Mouse (Mus musculus) left cerebral cortex, adult 9 months (tissue): ENCODE data around the gene Syncrip.

Experiments used
- DNase-seq, 2 experiments: peaks; one replicate each; pipeline ENCODE4 v3.0.0; 2022; ENCODE audit warnings: low spot score in 2 of 2

The Syncrip gene

DNA sequence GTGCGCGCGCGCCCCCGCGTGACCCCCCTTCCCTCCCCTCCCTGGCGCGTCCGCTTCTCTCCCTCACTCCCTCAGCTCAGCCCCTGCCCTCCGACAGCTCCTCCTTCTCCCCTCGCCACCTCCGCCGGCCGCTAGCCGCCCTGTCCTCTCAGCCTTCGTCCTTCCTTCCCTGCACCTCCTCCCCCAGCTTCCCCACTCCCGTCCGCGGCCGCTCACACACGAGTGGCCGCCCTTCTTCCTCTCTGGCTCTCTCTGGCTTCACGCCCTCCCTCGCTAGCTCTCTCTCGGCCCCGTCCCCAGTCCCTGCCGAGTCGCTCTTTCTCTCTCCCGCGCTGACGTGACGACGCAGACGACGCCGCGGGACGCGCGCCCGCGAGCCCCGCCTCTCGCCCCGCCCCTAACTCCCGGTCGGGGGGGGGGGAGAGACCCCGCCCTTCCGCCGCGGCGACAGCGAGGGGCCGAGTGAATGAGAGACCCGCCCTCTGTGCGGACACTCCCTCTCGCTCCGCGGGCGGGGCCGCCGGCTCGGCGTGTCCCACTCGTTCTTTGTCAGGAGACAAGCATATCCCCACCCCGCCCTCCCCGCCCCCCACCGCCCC is at the start of gene Syncrip:
TSS of gene Syncrip (minus strand) at position 345 of the 599 bp plus-strand sequence.
- DNase-seq: peak; percentile 83 to 90

DNA sequence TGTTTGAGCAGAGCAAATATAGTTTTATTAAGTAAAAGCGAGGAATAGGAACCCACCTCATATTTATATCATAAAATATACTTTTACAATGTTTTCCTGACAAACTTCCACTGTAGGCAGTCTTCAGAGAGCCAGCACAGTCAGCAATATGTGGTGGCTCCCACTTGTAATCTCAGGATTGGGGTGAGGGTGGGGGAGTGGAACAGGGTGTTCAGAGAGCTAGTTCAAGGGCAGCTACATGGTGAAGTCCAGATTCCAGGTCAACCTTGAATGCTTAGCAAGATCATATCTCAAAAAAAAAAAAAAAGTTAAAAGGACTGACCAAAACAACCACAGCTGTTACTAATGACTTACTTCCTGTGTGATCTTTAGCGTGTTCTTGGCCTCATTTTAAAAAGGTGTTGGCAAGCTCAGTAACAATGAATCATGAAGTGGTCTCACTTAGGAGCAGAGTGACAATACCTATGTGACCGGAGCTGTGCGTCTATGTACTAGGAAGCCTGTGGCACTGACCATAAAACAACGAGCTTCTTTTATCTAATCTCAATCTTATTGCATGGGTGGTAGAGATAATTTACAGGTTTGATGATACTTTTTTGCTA is 47.7 kb upstream of the Syncrip start:
- DNase-seq: no peak

DNA sequence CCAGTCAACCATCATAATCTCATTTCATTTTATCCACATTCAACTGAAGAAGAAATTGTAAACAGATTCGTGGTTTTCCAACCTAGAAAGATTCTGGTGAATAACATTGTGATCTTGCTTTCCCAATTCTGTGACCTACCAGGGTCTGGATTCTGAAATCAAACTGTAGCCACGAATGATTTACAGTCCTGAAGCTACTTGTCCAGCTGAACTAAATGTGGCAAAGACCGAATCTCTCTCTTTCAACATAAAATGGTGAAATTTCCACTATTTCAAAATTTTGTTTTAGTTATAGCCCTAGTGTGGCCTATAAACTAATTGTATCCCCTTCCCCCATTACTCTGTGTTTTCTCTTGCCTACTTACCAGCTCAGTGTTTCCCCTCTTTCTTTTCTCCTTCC is 47.2 kb upstream of the Syncrip start:
- no peak for DNase-seq

DNA sequence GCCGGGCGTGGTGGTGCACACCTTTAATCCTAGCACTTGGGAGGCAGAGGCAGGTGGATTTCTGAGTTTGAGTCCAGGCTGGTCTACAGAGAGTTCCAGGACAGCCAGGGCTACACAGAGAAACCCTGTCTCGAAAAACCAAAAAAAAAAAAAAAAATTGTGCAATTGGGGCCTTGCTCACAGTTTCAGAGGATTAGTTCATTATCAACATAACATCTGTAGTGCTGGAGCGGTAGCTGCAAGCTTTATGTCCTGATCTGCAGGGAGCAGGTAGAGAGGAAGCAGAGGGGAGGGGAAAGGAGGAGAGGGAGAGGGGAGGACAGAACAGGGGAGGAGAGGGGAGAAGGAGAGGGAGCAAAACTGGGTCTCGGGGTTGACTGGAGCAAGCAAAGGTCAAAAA is 46.4 kb upstream of the Syncrip start:
- DNase-seq: no peak

DNA sequence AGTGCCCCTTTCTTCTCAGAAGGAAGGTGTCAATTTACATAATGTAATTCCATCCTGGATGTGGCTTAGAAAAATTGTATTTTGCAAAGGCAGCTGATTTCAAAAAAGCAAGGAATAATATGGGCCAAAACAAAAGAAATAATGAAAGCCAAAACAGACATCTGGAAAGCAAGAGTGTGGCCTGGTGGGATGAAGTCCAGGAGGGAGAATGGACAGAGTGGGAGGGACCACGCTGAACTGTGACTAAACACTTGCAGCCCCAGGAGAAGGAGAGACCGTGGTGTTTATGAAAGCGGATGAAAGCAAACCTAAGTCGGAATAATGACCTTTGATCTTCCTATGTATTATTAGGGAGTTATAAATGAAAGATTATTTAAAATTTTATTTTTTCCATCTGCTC is 45.6 kb upstream of the Syncrip start:
- no peak for DNase-seq

DNA sequence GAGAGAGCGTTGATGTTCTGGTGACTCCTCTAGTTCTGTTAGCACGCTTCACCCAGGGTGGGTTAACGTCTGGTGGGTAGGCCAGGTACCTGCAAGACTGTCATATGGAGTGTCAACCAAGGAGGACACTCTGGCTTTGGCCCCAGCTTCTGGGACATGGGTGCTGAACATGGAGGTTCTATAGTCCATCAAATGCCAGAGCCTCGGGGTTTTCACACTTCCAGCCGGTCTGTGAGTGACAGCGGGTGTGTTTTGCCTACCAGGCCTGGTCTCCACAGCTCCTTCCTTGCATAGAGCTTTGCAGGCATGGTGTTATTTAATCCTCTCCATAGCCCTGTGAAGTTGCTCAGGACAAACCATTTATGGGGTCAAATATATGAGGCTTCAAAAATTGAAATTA is 43.0 kb upstream of the Syncrip start:
- DNase-seq: no peak

DNA sequence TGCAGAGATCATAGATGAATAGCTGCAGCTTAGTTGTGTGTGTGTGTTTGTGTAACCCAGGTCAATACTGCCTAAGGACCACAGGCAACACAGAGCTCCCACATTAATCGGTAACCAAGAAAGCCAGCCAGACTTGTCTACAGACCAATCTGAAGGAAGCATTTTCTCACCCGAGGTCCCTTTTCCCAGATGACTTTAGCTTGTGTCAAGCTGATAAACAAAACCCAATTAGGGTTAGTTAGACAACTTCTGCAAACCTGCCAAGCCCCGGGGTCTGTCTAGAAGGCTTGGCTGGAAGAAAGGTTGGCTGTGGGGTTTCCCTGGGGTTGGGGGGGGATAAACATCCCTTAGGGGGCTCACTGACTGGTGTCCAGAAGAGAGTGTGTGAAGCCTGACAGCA is 42.4 kb upstream of the Syncrip start:
- DNase-seq: no peak

DNA sequence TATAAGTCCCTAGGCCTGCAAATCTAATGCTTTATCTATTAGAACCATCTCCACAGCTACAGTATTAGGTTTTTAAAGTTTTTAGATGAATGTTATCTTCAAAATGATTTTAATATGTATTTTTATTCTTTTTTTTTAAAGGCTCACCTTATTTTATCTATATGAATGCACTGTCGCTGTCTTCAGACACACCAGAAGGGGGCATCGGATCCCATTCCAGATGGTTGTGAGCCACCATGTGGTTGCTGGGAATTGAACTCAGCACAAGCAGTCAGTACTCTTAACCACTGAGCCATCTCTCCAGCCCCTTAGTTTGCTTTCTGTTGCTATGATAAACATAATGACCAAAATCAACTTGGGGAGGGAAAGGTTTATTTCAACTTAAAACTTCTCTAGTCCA is 42.0 kb upstream of the Syncrip start:
- no peak for DNase-seq

DNA sequence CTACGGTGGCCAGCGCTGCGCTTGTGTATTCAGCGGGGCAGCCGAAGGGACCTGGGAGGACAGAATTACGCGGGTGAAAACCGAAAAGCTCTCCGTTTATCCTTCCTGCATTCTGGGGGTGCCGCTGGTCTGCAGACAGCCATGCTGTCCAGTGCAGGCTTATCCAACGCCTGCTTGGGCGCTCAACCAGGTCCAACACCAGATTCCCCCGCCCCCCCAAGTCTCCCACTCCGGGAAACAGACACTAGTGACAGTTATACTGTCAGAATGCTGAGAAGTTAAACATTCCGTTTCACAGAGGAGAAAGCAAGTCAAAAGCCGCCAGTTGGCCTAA is 40.9 kb upstream of the Syncrip start:
- DNase-seq: no peak

DNA sequence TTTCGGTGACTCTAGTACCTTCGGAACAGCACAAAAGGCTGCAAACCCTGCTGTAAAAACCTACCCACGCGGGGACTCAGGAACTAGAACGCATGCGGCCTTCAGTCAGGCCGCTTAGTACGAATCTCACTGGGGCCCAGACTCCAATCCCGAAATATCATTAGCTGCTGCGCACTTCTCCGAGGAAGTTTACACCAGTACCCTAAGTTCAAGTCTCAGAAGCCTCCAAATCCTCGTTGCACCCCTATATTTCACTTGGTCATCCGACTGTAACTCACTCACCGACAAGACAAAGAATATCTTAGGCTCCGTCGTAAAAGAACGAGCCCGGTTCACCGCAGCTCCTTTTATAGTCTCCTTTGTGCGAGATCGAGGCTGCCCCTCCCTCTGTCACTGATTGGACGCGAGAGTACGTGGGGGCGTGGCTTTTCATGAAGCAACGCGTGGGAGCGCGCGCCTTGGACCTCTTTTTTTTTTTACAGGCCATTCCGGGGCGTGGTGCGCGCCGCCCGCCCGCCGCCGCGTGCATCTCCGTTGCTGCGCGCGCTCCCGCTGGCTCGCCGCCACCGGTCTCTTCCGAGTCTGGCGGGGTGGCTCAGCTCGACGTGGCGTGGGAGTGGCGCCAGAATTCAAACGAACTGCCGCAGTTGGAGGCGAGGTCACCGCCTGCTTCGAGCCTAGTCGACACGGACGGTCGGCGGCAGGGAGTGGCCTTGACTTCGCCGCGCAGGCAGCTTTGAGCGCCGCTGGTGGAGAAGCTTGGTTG is 40.4 kb upstream of the Syncrip start:
- DNase-seq: peak; percentile 86 to 97

DNA sequence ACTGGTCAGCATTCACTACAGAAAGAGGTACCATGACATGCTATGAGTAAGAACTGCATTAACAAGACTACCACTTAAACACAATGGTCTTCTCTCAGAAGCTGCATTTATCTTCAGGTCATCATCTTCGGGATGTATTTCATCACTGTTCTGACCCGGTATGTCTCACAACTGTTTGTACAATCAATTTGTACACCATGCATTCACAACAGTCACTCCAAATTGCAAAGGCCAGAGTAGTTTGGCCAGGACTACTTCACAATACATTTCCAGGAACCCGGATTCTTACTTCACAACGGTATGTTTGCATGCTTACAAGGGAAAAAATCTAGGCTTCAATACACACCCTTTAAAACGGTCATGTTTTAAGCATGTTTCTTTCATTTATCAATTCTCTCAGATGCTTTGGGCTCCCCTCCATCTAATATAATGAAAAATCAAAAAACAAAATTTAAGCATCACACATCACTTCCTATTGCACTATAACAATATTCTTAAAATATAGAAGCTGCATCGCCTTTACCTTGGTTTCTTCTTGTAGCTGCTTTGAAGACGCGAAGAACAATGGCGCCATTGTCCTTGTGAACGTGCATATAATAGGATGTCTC is 39.7 kb upstream of the Syncrip start:
- DNase-seq: peak in 1 of 2 experiments; percentile 7

DNA sequence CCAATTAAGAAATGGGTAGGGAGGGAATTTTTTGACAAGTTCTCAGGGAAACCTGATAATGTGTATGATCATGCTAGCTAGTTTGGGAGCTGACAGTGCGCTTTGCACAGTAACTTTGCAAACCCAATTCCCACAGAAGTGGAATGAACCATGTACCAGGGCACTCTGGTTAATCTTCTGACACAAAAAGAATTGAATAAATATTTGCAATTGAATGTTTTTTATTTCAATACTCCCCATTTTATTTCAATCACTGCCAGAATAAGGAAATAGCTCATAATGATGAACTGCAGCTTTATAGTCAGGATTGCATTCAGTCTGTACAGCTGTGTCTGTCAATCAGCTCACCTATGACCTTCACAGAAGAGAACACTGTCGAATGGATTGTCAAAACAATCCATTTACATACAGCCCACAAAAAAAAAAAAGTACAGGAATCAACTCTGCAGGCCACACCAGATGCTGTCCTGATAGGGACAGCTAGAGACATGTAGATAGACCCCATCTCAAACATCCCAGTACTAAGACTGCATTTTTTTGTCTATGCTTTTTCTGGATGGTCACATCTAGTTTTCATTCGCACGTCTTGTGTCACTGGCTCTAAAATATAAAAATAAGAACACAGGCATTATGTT is 38.6 kb upstream of the Syncrip start:
- no peak for DNase-seq

DNA sequence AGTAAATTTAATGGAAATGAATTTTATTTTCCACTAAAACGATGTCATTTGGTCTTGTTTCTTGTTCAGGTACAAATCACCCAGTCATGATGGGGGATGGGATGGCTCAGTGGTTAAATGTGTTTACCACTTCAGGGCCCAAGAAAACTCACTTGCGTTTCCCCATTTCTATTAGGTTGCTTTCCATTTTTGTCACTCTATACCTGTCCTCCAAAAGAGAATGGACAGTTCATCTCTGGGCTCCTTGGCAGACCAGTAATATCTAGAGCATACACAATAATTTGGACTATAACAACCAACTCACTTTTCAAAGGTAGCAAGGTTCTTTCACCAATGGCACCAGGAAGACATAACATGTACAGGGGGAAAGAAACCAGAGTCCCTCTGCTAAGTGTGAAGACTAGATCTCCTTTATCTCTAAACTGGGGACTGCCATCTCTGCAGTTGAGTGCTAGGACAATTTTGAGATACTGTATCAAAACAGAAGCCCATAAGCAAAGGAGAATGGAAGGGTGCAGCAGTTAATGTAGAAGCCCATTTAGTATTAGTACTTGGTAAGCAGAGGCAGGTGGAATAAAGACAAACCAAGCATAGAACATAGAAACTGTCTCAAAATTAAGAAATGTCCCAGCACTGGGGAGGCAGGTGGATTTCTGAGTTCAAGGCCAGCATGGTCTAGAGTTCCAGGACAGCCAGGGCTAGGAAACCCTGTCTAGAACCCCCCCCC is 37.9 kb upstream of the Syncrip start:
- no peak for DNase-seq

DNA sequence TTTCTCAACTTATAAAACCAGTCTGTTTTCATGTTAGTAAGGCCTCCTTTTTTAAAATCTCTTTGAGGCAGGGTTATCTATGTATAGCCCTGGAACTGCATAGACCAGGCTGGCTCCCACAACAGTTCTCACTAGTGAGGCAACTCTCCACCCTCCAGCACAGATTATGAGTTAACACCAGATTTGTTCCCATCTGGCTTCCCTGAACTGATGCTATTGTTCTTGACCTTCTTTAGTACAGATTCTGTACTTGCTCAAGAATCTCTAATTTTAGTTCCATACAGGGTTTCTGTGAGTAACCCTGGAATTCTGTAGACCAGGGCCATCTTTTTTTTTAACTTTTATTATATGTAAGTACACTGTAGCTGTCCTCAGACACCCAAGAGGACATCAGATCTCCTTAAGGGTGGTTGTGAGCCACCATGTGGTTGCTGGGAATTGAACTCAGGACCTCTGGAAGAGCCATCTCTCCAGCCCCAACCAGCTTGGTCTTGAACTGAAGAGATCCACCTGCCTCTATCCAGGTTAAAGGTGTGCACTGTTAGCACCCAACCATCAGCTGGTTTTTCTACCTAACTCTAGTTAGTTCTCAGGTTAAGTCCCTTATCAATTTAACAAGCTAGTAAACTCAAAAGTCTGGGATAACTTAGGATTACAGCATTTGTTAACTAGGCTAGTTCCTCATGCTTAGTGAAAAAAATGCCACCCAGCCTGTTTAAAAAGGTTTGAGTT is 37.2 kb upstream of the Syncrip start:
- DNase-seq: no peak

DNA sequence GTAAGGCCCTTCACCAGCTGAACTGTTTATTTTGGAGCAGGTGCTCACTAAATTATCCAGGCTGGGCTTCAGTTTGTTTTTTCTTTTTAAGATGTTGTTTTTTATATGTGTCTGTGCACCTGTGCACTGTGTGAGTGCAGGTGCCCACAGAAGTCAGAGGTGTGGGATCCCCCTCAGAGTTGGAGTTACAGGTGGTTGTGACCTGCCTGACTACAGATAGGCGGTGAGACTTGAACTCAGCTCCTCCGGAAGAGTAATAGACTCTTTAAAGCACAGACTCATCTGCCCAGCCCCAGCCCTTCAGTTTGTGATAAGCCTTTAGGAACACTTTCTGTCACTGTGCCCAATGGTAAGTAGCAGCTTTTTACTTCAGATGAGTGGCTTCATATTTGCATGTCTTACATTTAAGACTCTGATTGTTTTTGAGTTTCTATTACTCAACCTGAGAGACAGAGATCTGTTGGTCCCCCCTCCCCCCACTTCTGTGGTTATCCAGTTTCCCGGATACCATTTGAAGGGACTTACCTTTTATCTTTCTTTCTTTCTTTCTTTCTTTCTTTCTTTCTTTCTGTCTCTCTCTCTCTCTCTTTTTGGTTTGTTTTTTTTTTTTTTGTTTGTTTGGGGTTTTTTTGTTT is 34.1 kb upstream of the Syncrip start:
- no peak for DNase-seq

DNA sequence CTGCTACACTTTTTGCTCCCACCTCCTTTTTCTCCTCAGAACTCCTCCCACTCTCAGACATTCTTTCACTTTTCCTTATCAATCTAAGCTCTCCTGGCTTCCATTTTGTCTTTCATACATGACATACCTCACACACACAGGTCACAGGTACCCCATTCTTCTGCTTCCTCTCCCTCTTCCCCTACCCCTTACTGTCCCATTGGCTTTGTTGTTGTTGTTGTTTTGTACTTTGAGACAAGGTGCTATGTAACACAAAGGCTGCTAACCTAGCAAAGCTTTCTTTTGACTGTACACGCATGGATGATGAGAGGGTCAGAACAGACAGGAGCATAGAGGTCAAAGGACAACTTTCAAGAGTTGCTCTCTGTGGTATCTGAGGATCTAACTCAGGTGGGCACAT is 33.2 kb upstream of the Syncrip start:
- no peak for DNase-seq

DNA sequence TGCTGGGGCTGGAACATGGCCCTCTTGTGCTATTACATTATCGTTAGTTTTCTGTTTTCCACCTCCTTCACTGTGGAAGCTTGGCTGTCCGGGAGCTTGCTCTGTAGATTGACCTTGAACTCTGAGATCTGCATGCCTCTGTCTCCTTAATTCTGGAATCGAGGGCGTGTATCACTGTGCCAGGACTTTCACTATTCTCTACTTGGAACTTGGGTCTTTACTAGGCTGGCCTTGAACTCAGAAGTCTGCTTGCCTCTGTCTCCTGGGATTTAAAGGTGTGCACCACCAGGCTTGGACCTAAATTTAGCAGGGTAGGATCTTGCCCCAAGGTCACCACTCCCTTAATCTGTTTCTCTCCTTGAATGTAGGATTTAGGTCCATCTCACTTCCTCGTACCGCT is 19.5 kb upstream of the Syncrip start:
- no peak for DNase-seq

DNA sequence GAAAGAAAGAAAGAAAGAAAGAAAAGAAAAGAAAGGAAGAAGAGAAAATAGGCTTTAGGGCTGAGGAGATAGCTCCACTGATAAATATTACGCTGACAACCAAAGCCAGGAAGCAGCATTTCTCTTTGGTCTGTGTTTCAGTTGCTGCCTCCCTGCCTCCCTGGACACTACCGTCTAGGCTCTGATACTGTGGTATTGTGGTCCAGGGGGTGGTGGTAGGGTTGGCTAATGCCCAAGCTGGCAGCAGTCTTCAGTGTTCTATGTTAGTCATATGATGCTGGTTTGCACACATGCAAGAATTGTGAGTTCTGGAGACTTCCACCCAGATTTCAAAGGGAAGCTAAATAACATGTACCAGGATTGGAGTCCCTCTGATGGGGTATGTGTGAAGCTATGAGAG is 17.7 kb upstream of the Syncrip start:
- DNase-seq: no peak

DNA sequence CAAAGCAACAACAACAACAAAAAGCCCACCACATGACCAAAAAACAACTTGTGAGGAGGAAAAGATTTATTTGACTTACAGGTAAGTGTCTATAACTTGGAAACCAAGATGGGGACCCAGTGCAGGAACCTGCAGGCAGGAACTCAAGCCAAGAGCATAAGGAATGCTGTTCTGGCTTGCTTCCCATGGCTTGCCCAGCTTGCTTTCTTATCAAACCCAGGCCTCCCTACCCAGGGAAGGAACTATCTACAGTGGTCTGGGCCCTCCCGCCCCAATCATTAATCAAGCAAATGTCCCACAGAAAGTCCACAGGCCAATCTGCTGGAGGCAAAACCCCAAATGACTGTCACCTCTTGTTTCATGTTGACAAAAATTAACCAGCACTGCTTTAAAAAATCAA is 10.1 kb upstream of the Syncrip start:
- DNase-seq: no peak

DNA sequence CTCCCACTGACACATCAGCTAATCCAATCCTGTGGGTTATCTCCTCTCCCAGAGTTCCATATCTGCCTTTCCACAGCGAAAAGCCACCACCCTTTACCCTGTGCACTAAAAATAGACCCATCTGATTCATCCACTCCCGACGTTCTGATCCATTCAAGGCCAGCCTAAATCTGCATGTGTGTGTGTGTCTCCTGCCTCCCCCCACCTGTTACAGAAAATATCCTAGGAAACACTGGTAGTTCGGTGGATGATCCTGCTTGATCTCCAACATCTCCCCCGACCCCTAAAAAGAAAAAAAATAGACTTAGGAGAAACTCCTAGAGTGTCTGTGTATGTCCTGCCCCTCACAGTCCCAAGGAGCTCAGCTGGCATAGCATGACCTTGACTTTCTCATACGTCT is 2.2 kb upstream of the Syncrip start:
- DNase-seq: no peak
